In genomic region chr10:70788814-70789452, GRCm38 (mm10) we compare ENCODE assay signal across 10 mouse cellular contexts.
DNase-seq lines count a peak whose midpoint lies in the region; ATAC-seq and TF ChIP-seq lines count a peak whose summit lies in the region.
"Had no signal": no experiment of that assay in that cellular context is flagged by ENCODE, and none has a peak within 500 bp of the region (broad histone marks: within the 10 kb centered on the region; RNA-seq: fewer than 3 reads in every experiment).

No protein-coding gene starts in this region.

- ATAC-seq in forebrain, embryonic 15.5 days (replicated peaks), result peak; percentile 76
- ATAC-seq in midbrain, embryonic 11.5 days (ENCODE audit: low FRiP score), result 0 out of 2 replicates have a peak, but pooled peaks have one; percentile 22

- TF ChIP-seq POLR2A in brain, embryonic 14.5 days (IDR thresholded peaks at IDR 0.05; ENCODE audit: borderline replicate concordance, extremely low read depth, insufficient read depth, insufficient read length, poor library complexity, severe bottlenecking), result no peak

- no peaks in the 10 kb centered on the region for H3K9me3 ChIP-seq in forebrain, embryonic 15.5 days
- no peaks in the 10 kb centered on the region for H3K9me3 ChIP-seq in midbrain, embryonic 11.5 days (ENCODE audit: control insufficient read depth, low read length)

- H3K27me3 ChIP-seq in forebrain, embryonic 15.5 days, result no peaks in the 10 kb centered on the region
- no peaks in the 10 kb centered on the region for H3K27me3 ChIP-seq in midbrain, embryonic 11.5 days (ENCODE audit: control insufficient read depth, insufficient read depth, low read length)

- WGBS in forebrain, embryonic 15.5 days, result 51% methylated on average over 7 of the region's 7 CpGs
- WGBS in midbrain, embryonic 11.5 days, result 62% methylated on average over 7 of the region's 7 CpGs

- H3K27ac ChIP-seq in forebrain, embryonic 15.5 days (replicated peaks), result peak overlapping the region; percentile 44
- H3K27ac ChIP-seq in midbrain, embryonic 11.5 days (ENCODE audit: low read depth, low read length), result no peak overlapping the region
- H3K27ac ChIP-seq: kidney, postnatal 0 days had no signal

- TF ChIP-seq CTCF in brain, embryonic 14.5 days (IDR thresholded peaks at IDR 0.05; ENCODE audit: borderline replicate concordance, extremely low read depth, insufficient read depth, insufficient read length), result no peak

- H3K4me3 ChIP-seq in forebrain, embryonic 15.5 days, result no peak overlapping the region
- H3K4me3 ChIP-seq in midbrain, embryonic 11.5 days (ENCODE audit: low read depth, low read length), result no peak overlapping the region

- peaks cover 10% of the 10 kb centered on the region for H3K4me1 ChIP-seq in forebrain, embryonic 15.5 days
- no peaks in the 10 kb centered on the region for H3K4me1 ChIP-seq in midbrain, embryonic 11.5 days (ENCODE audit: control insufficient read depth, insufficient read depth, low read length)

- H3K4me2 ChIP-seq in forebrain, embryonic 15.5 days (replicated peaks), result no peak overlapping the region
- H3K4me2 ChIP-seq in midbrain, embryonic 11.5 days, result no peak overlapping the region
- H3K4me2 ChIP-seq: lung, embryonic 14.5 days had no signal

- no peak overlapping the region for H3K9ac ChIP-seq in forebrain, embryonic 15.5 days (replicated peaks)
- no peak overlapping the region for H3K9ac ChIP-seq in midbrain, embryonic 11.5 days (ENCODE audit: low read length)
- H3K9ac ChIP-seq: lung, embryonic 14.5 days had no signal

- H3K36me3 ChIP-seq in forebrain, embryonic 15.5 days, result no peaks in the 10 kb centered on the region
- H3K36me3 ChIP-seq in midbrain, embryonic 11.5 days (ENCODE audit: control insufficient read depth, insufficient read depth, low read length), result no peaks in the 10 kb centered on the region

- peak; percentile 7 for DNase-seq in adrenal gland, adult 2 months
- DNase-seq in adrenal gland, postnatal 4 days (ENCODE audit: low spot score in 2 of 2), result no peak
- DNase-seq in brain, embryonic 14.5 days (ENCODE audit: low read depth), result peak; percentile 90
- peak; percentile 70 for DNase-seq in midbrain, embryonic 11.5 days (ENCODE audit: low spot score, missing footprints)
- DNase-seq in gastrocnemius, postnatal 4 days (ENCODE audit: low spot score in 2 of 2), result no peak
- DNase-seq in gastrocnemius, adult 8-10 months (ENCODE audit: low spot score in 2 of 2), result no peak
- DNase-seq in adrenal gland, postnatal 10 days, result no peak
- DNase-seq: lung, embryonic 14.5 days had no signal

Comparison
In these comparisons a context has a peak if more than half of its experiments do, and no peak if none do; other contexts are left out.
1. DNase-seq: peak in adrenal gland, adult 2 months (single experiment), brain, embryonic 14.5 days (single experiment) and midbrain, embryonic 11.5 days (single experiment); none in adrenal gland, postnatal 4 days (0 of 2), gastrocnemius, postnatal 4 days (0 of 2), gastrocnemius, adult 8-10 months (0 of 2) and adrenal gland, postnatal 10 days (single experiment).